Mouse (Mus musculus): ENCODE results near the gene Sh3bgrl. TPM values are rescaled to one million over a fixed set of nuclear protein-coding genes. Genes with fewer than 3 reads are reported as not detected.

The Sh3bgrl gene
- polyA plus RNA-seq, 1 experiment from 2014 or later, result 88.5 TPM

DNA sequence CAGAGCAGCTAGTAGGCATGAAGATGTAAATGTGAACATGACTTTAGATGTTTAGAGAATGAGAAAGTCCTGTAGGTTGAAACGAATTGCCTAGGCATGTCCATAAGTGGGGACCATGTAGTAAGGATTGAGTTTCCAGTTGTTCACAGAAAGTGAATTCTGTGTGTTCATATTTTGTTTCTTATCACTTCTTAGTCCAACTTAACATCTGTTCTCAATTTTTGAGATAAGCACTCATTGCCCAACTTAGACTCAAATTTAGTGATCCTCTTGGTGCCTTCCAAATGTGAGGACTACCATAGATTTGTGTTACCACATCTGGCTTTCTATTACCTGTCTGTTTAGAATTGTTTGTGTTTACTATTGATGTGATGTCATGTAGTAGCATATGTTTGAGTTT is 3.3 kb downstream of the Sh3bgrl start:
- H3K27me3 ChIP-seq (replicated peaks; ENCODE audit: control insufficient read depth, insufficient read depth, low read length), result no peaks in the 10 kb centered on the region
- H3K4me3 ChIP-seq (ENCODE audit: low read depth, low read length), result no peak overlapping the region
- H3K9me3 ChIP-seq (ENCODE audit: control insufficient read depth, low read length), result no peaks in the 10 kb centered on the region
- DNase-seq (ENCODE audit: low spot score), result no peak
- no peak overlapping the region for H3K9ac ChIP-seq (ENCODE audit: low read depth, low read length)
- ATAC-seq (ENCODE audit: low read depth), result no peak
- H3K4me2 ChIP-seq (ENCODE audit: low read depth, low read length), result no peak overlapping the region
- no peaks in the 10 kb centered on the region for H3K36me3 ChIP-seq (ENCODE audit: control insufficient read depth, insufficient read depth, low read length)
- no peaks in the 10 kb centered on the region for H3K4me1 ChIP-seq (ENCODE audit: control insufficient read depth, insufficient read depth, low read length)
- WGBS, result 72% methylated on average over 1 of the region's 1 CpGs
- no peak overlapping the region for H3K27ac ChIP-seq (replicated peaks; ENCODE audit: low read depth, low read length)

DNA sequence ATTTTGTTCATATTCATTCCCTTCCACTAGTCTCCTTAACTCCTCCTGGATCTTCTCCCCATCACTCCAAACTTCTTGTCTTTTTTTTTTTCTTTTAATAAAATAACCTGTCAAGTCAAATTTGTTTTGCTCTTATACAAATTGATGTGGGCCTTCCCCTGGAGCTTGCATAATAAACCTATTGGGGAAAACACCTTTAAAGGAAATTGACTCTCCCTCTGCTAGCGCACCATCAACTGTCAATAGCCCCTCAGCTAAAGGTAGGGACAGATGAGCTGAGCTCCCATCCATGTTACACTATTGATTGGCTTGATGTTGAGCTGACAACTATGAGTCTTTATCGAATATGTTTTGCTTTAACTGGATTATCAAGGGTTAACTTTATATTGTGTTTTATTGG is 5.3 kb downstream of the Sh3bgrl start:
- Histone ChIP-seq H3K36me3 (ENCODE audit: control insufficient read depth, insufficient read depth, low read length) (no peaks in the 10 kb centered on the region), H3K4me1 (ENCODE audit: control insufficient read depth, insufficient read depth, low read length) (no peaks in the 10 kb centered on the region), H3K4me3 (ENCODE audit: low read depth, low read length) (no peak overlapping the region), H3K4me2 (ENCODE audit: low read depth, low read length) (no peak overlapping the region), H3K9me3 (ENCODE audit: control insufficient read depth, low read length) (no peaks in the 10 kb centered on the region), H3K9ac (ENCODE audit: low read depth, low read length) (no peak overlapping the region), H3K27me3 (replicated peaks; ENCODE audit: control insufficient read depth, insufficient read depth, low read length) (no peaks in the 10 kb centered on the region), H3K27ac (replicated peaks; ENCODE audit: low read depth, low read length) (no peak overlapping the region)
- ATAC-seq (ENCODE audit: low read depth) (no peak), DNase-seq (ENCODE audit: low spot score) (no peak)
- 89% methylated on average over 2 of the region's 2 CpGs for WGBS

DNA sequence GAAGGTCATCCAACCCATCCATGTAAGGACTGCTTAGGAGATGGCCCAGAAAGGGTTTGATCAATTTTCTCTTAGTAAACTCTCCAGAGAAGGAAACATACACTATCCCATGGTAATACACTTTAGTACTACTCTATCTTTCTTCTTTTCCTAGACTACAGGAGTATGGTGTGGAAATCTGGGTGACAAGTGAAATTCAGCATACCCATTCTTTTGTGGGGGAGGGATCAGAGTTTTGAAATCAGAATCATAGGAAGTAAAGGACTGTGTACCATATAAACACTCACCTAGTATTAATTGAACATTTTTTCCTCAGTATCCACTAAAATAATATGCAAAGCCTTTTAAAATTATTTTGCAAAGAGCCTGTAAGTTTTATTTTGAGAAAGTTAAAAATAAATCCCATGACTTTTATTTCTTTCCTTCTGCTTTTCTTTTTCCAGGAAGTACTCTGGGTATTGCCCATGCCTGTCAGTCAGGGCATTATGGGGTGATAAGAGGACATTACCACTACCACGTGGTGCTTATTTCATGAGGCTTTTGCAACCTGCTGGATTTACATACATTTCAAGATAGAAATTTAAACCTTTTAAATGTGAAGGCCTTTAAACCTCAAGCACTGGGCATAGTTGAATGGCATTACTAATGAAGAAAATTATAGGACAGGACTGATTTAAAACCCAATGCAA is 13.1 kb downstream of the Sh3bgrl start:
- no peak for ATAC-seq (ENCODE audit: low read depth)
- 38% methylated on average over 1 of the region's 1 CpGs for WGBS

DNA sequence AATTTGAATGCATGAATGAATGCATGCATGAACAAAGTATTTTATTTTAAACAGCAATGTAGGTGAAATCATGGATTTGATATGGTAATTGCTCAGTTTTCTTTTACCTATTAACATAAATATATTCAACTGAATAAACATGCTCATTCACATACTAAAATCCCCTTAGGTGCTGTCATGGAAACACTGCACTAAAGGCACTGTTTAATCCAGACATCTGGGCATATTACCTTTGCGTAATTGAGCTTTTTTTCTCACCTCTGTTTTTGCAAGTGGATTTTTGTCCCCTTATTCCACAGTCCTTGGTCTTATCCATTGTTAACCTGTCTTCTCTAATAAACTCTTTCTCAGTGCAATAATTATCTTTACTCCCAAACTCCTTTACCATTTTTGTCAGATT is 17.7 kb downstream of the Sh3bgrl start:
- no peak overlapping the region for H3K9ac ChIP-seq (ENCODE audit: low read depth, low read length)
- H3K27ac ChIP-seq (replicated peaks; ENCODE audit: low read depth, low read length), result no peak overlapping the region
- ATAC-seq (ENCODE audit: low read depth), result no peak
- H3K27me3 ChIP-seq (replicated peaks; ENCODE audit: control insufficient read depth, insufficient read depth, low read length), result no peaks in the 10 kb centered on the region
- H3K4me1 ChIP-seq (ENCODE audit: control insufficient read depth, insufficient read depth, low read length), result no peaks in the 10 kb centered on the region
- H3K4me2 ChIP-seq (ENCODE audit: low read depth, low read length), result no peak overlapping the region
- WGBS, result 73% methylated on average over 1 of the region's 1 CpGs
- no peaks in the 10 kb centered on the region for H3K9me3 ChIP-seq (ENCODE audit: control insufficient read depth, low read length)
- no peak overlapping the region for H3K4me3 ChIP-seq (ENCODE audit: low read depth, low read length)
- H3K36me3 ChIP-seq (ENCODE audit: control insufficient read depth, insufficient read depth, low read length), result no peaks in the 10 kb centered on the region
- no peak for DNase-seq (ENCODE audit: low spot score)

More for the DNA sequence above, 13.1 kb downstream of the Sh3bgrl start:
- no peaks in the 10 kb centered on the region for H3K4me1 ChIP-seq (ENCODE audit: control insufficient read depth, insufficient read depth, low read length)
- H3K9me3 ChIP-seq (ENCODE audit: control insufficient read depth, low read length), result no peaks in the 10 kb centered on the region
- H3K27ac ChIP-seq (replicated peaks; ENCODE audit: low read depth, low read length), result no peak overlapping the region
- no peaks in the 10 kb centered on the region for H3K36me3 ChIP-seq (ENCODE audit: control insufficient read depth, insufficient read depth, low read length)
- H3K27me3 ChIP-seq (replicated peaks; ENCODE audit: control insufficient read depth, insufficient read depth, low read length), result no peaks in the 10 kb centered on the region
- H3K4me2 ChIP-seq (ENCODE audit: low read depth, low read length), result no peak overlapping the region
- no peak for DNase-seq (ENCODE audit: low spot score)
- no peak overlapping the region for H3K9ac ChIP-seq (ENCODE audit: low read depth, low read length)
- no peak overlapping the region for H3K4me3 ChIP-seq (ENCODE audit: low read depth, low read length)

DNA sequence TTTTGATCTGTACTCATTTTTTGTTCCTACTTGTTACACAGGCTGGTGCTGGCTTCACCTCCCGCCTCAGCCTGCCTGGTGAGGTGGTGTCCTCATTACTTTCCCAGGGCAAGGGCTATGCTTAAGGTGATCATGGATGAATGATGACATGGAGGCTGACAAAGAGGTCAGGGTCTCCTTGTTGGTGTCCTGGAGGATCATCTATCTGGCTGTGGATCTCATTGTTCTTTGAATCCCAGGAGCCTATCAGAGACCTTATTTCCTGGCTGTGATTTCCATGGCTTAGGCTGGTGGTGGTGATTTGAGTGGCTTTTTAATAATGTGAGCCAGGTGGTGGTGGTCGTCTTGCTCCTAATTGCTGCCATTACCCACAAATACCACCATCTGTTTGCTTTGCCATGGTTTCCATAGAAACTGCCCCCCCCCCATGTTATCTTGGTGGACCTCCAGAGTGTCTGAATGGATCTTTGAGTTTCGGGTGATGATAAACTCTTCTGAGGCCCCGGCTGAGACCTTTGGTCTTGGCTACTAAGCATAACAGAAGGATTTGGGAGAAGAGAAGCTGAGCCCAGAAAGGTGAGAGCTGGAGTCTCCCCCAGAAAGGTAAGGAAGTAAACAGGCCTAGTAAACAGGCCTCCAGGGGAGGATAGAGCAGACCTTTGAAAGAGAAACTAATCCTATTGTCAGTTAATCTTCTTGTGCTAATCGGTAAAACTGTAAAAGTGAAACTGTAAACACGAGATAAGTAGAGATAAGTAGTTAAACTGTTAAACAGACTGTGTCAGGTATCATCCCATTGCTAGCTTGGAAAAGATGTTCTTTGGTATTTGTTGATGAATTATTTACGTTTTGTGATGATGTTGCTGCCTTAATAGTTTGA is 18.5 kb downstream of the Sh3bgrl start:
- Histone ChIP-seq H3K27ac (replicated peaks; ENCODE audit: low read depth, low read length) (no peak overlapping the region), H3K9me3 (ENCODE audit: control insufficient read depth, low read length) (no peaks in the 10 kb centered on the region), H3K4me2 (ENCODE audit: low read depth, low read length) (0 out of 2 replicates have a peak overlapping the region, but pooled peaks have one; percentile 7), H3K9ac (ENCODE audit: low read depth, low read length) (no peak overlapping the region), H3K36me3 (ENCODE audit: control insufficient read depth, insufficient read depth, low read length) (no peaks in the 10 kb centered on the region), H3K4me3 (ENCODE audit: low read depth, low read length) (no peak overlapping the region), H3K27me3 (replicated peaks; ENCODE audit: control insufficient read depth, insufficient read depth, low read length) (no peaks in the 10 kb centered on the region), H3K4me1 (ENCODE audit: control insufficient read depth, insufficient read depth, low read length) (no peaks in the 10 kb centered on the region)
- ATAC-seq (ENCODE audit: low read depth) (peak; percentile 62), DNase-seq (ENCODE audit: low spot score) (no peak)
- 44% methylated on average over 7 of the region's 7 CpGs for WGBS

DNA sequence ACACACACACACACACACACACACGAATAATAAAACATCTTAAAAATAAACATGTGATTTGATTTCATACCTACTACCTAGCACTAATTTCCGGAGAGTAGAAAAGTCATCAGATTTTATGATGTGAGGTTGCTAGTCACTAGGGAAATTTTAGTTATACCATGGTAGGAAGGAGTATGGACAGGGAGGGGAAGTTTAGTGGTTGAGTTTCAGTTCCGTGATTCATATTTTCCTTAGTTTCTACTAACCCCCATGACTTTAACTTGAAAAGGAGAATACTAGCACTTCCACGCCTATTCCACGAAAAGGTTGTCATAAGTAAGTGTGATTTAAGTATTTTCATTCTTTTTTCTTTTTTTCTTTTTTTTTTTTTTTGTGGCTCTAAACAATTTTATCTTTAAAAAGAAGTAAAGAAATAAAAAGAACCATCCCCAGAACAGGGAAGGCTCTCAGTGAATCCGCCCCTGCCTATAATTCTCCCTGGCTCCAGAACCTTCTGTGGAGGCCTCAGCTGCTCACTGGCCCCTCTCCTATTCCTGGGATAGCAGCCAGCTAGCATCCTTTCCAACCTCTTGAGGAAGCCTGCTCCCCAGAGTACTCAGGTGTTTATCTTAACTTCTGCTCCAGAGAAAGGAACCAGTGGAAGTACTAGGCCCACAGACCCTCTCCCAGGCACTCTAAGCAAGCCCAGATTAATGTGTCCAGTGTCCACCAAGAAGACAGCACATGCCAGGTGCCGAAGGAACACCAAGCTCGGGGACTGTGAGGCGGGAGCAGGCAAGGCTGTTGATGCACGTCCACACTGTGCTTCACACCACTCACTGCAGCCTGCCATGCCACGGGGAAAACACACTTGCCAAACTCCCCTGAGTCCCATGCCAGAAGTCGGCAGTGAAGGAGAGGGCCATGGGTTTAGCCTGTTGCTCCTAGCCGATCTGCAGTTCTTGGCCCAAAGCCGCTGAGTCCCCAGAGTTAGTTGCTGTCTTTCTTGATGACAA is 25.0 kb downstream of the Sh3bgrl start:
- no peak overlapping the region for H3K27ac ChIP-seq (replicated peaks; ENCODE audit: low read depth, low read length)
- no peak overlapping the region for H3K9ac ChIP-seq (ENCODE audit: low read depth, low read length)
- no peaks in the 10 kb centered on the region for H3K27me3 ChIP-seq (replicated peaks; ENCODE audit: control insufficient read depth, insufficient read depth, low read length)
- no peaks in the 10 kb centered on the region for H3K36me3 ChIP-seq (ENCODE audit: control insufficient read depth, insufficient read depth, low read length)
- H3K4me3 ChIP-seq (ENCODE audit: low read depth, low read length), result no peak overlapping the region
- no peak for DNase-seq (ENCODE audit: low spot score)
- H3K9me3 ChIP-seq (ENCODE audit: control insufficient read depth, low read length), result no peaks in the 10 kb centered on the region
- 0 out of 2 replicates have a peak, but pooled peaks have one; percentile 39 for ATAC-seq (ENCODE audit: low read depth)
- no peaks in the 10 kb centered on the region for H3K4me1 ChIP-seq (ENCODE audit: control insufficient read depth, insufficient read depth, low read length)
- 77% methylated on average over 14 of the region's 14 CpGs for WGBS
- no peak overlapping the region for H3K4me2 ChIP-seq (ENCODE audit: low read depth, low read length)

DNA sequence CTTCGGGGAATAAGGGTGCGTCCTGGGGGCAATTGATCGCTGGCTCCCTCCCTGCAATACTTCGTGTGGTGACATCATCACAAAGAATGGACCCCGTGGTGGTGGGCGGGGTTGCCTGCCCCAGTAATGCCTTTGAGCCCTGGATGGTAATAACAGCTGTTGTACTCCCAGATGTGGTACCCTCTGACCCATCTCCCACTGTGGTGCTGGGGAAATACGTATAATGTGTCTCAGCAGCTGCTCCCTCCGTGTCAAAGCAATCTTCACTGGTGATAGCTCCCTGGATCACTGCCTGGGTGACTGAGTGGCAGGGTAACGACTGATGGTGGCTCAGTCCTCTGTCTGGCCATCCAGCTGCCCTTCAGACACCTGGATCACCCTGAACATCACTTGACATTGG is 26.0 kb downstream of the Sh3bgrl start:
- ATAC-seq (ENCODE audit: low read depth), result peak; percentile 83
- no peak overlapping the region for H3K4me2 ChIP-seq (ENCODE audit: low read depth, low read length)

DNA sequence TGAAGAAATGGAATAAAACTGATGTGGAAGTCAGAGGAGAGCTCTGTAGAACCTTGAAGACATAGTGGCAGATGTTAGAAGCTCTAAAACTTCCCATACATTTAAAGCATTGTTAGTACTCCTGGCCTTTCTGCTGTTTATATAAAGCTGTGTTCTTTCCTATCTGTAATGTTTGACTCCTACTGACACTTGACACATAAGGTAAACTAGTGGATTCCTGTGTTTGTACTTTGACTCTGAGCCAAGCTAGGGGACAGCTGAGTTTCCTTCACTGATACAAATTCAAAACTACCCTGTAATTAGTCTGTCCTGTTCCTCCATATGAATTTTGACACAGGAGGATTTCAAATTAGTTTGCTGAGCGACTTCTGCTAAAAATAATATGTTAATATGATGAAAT is 27.5 kb downstream of the Sh3bgrl start:
- Histone ChIP-seq H3K4me2 (ENCODE audit: low read depth, low read length) (no peak overlapping the region), H3K27me3 (replicated peaks; ENCODE audit: control insufficient read depth, insufficient read depth, low read length) (no peaks in the 10 kb centered on the region), H3K36me3 (ENCODE audit: control insufficient read depth, insufficient read depth, low read length) (no peaks in the 10 kb centered on the region), H3K27ac (replicated peaks; ENCODE audit: low read depth, low read length) (no peak overlapping the region), H3K9me3 (ENCODE audit: control insufficient read depth, low read length) (no peaks in the 10 kb centered on the region), H3K4me3 (ENCODE audit: low read depth, low read length) (no peak overlapping the region), H3K4me1 (ENCODE audit: control insufficient read depth, insufficient read depth, low read length) (no peaks in the 10 kb centered on the region), H3K9ac (ENCODE audit: low read depth, low read length) (no peak overlapping the region)
- ATAC-seq (ENCODE audit: low read depth) (no peak), DNase-seq (ENCODE audit: low spot score) (no peak)
- 39% methylated on average over 1 of the region's 1 CpGs for WGBS

More for the DNA sequence above, 26.0 kb downstream of the Sh3bgrl start:
- Histone ChIP-seq H3K9ac (ENCODE audit: low read depth, low read length) (no peak overlapping the region), H3K27ac (replicated peaks; ENCODE audit: low read depth, low read length) (no peak overlapping the region), H3K9me3 (ENCODE audit: control insufficient read depth, low read length) (no peaks in the 10 kb centered on the region), H3K36me3 (ENCODE audit: control insufficient read depth, insufficient read depth, low read length) (no peaks in the 10 kb centered on the region), H3K4me1 (ENCODE audit: control insufficient read depth, insufficient read depth, low read length) (no peaks in the 10 kb centered on the region), H3K27me3 (replicated peaks; ENCODE audit: control insufficient read depth, insufficient read depth, low read length) (no peaks in the 10 kb centered on the region), H3K4me3 (ENCODE audit: low read depth, low read length) (no peak overlapping the region)
- WGBS, result 50% methylated on average over 9 of the region's 9 CpGs
- DNase-seq (ENCODE audit: low spot score), result peak; percentile 29

All from embryonic facial prominence, embryonic 14.5 days (tissue).